Mouse (Mus musculus) forebrain, postnatal 0 days (tissue): Measurements from ENCODE around the gene Dock7. TPM values are rescaled to one million over a fixed set of nuclear protein-coding genes. Genes with fewer than 3 reads are reported as not detected.
"Not testable (repeated sequence)": the region's sequence is repeated elsewhere in the genome, so short reads cannot be mapped to it uniquely, and the experiment has no call there.

ENCODE experiments used
- ATAC-seq: fragments of 200-750 bp; cut with Nextera tagmentation; 2 replicates; pipeline ENCODE4 v1.8.0; 2017; ENCODE audit warnings: mild to moderate bottlenecking, moderate library complexity
- DNase-seq: peaks from one replicate; pipeline ENCODE4 v3.0.0-alpha.2; 2015
- H3K27ac ChIP-seq: fragments of 300-500 bp; sonication (generic); 2 replicates; pipeline ENCODE4 v1.5.1; 2014; ENCODE audit warnings: low read depth, mild to moderate bottlenecking, antibody characterized with exemption, low read length, moderate library complexity, mixed read lengths
- H3K27me3 ChIP-seq: fragments of 300-500 bp; sonication (generic); 2 replicates; pipeline ENCODE4 v1.6.1; 2014; ENCODE audit warnings: mild to moderate bottlenecking, low read length, mixed read lengths; ENCODE audit not compliant: insufficient read depth
- H3K36me3 ChIP-seq: fragments of 300-500 bp; sonication (generic); 2 replicates; pipeline ENCODE4 v1.6.1; 2014; ENCODE audit warnings: mild to moderate bottlenecking, moderate library complexity; ENCODE audit not compliant: insufficient read depth
- H3K4me1 ChIP-seq: fragments of 300-500 bp; sonication (generic); 2 replicates; pipeline ENCODE4 v1.6.1; 2014; ENCODE audit warnings: antibody characterized with exemption; ENCODE audit not compliant: insufficient read depth
- H3K4me2 ChIP-seq: fragments of 300-500 bp; sonication (generic); 2 replicates; pipeline ENCODE4 v1.6.1; 2014; ENCODE audit warnings: low read depth, mild to moderate bottlenecking, moderate library complexity
- H3K4me3 ChIP-seq: fragments of 300-500 bp; sonication (generic); 2 replicates; pipeline ENCODE4 v1.5.1; 2014; ENCODE audit warnings: low read depth, low read length, mixed read lengths
- H3K9ac ChIP-seq: fragments of 300-500 bp; sonication (generic); 2 replicates; pipeline ENCODE4 v1.6.1; 2014; ENCODE audit warnings: mild to moderate bottlenecking
- H3K9me3 ChIP-seq: fragments of 300-500 bp; sonication (generic); 2 replicates; pipeline ENCODE4 v1.6.1; 2016; ENCODE audit warnings: low read length
- CTCF ChIP-seq: sonication (generic); IDR thresholded peaks from 2 replicates; pipeline ENCODE4 v1.5.1; 2016; ENCODE audit warnings: antibody characterized with exemption, control low read depth, low read depth
- WGBS: fragments of 180-500 bp; shearing (Covaris S2); extraction: QIAGEN DNeasy Blood & Tissue Kit; methylation state at CpG from one replicate; pipeline ENCODE4 v1.1.7; 2014; 5-methylcytosine and 5-hydroxymethylcytosine counted together
- polyA plus RNA-seq: library from polyadenylated mRNA; unstranded; fragments of >200 nt; fragmentation: Nextera tagmentation; extraction: Ambion mirVana; gene quantifications from 2 replicates; pipeline ENCODE4 v1.2.1, GENCODE M21; 2015
- total RNA-seq: library from RNA; depleted of rRNA; stranded (reverse); fragments of >200 nt; gene quantifications from 2 replicates; pipeline ENCODE4 v1.2.3, GENCODE M21; 2014

Dock7 gene
- total and polyA plus RNA-seq, 2 experiments from 2014 or later = 34.1 to 108 TPM

DNA sequence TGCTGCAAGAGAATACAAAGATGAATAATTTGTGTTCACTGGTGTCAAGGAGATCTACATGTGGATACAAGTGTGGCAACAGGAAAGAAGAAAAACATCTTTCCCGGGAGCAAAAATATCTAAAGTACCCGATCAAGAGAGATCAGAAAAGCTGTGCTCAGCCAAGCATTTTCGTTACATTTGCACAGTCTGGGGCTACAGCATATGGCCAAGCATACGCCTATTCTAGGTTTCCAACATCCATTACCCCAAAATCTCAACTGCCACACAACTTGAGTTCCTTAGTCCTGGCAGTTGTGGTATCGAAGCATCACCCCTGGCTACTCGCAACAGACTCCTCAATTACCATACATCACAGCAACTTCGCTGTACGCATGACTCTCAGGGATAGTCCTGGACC is 98.5 kb downstream of the Dock7 start:
- Histone ChIP-seq H3K9ac (no peak overlapping the region), H3K27me3 (no peaks in the 10 kb centered on the region), H3K4me3 (no peak overlapping the region), H3K4me1 (no peaks in the 10 kb centered on the region), H3K9me3 (no peaks in the 10 kb centered on the region), H3K27ac (no peak overlapping the region), H3K36me3 (peaks cover 8% of the 10 kb centered on the region), H3K4me2 (no peak overlapping the region)
- TF ChIP-seq CTCF = no peak
- DNase-seq (peak; percentile 8), ATAC-seq (peak; percentile 69)
- 79% methylated on average over 8 of the region's 8 CpGs for WGBS

- no peak for DNase-seq
- 89% methylated on average over 4 of the region's 4 CpGs for WGBS
- Histone ChIP-seq H3K4me3 (no peak overlapping the region), H3K4me1 (no peaks in the 10 kb centered on the region), H3K9me3 (no peaks in the 10 kb centered on the region), H3K36me3 (peaks cover 41% of the 10 kb centered on the region), H3K4me2 (no peak overlapping the region), H3K27me3 (no peaks in the 10 kb centered on the region), H3K9ac (no peak overlapping the region), H3K27ac (no peak overlapping the region)
- no peak for ATAC-seq
- TF ChIP-seq CTCF = no peak
Observed at GRCm38 (mm10) chr4:99011039-99011438, 109.7 kb downstream of the Dock7 start.

DNA sequence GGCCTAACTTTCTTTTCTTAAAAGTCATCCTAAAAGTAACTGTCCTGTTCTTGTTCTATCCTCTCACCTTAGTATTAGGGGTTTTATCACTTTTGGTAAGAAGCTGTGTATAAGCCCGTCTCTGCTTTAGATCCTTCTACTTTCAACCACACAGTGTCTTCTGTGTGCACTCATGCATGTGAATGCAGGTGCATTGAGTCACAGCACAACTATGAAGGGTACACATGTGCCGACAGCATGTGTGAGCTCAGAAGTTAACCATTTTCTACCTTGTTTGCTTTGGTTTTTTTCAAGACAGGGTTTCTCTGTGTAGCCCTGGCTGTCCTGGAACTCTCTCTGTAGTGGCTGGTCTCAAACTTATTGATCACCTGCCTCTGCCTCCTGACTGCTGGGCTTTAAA is 114.4 kb downstream of the Dock7 start:
- ATAC-seq = no peak
- peaks cover 28% of the 10 kb centered on the region for H3K36me3 ChIP-seq

GRCm38 (mm10) chr4:99005574-99005973 is 115.1 kb downstream of the Dock7 start:
- WGBS = 87% methylated on average over 2 of the region's 2 CpGs
- no peak for TF ChIP-seq CTCF
- H3K27me3 ChIP-seq = no peaks in the 10 kb centered on the region

More for the DNA sequence above, 114.4 kb downstream of the Dock7 start:
- WGBS = 88% methylated on average over 2 of the region's 2 CpGs
- no peak for DNase-seq
- TF ChIP-seq CTCF = no peak
- H3K4me3 ChIP-seq = no peak overlapping the region
- H3K9ac ChIP-seq = no peak overlapping the region
- H3K4me1 ChIP-seq = no peaks in the 10 kb centered on the region
- H3K9me3 ChIP-seq = no peaks in the 10 kb centered on the region
- H3K4me2 ChIP-seq = no peak overlapping the region
- no peaks in the 10 kb centered on the region for H3K27me3 ChIP-seq
- H3K27ac ChIP-seq = no peak overlapping the region

DNA sequence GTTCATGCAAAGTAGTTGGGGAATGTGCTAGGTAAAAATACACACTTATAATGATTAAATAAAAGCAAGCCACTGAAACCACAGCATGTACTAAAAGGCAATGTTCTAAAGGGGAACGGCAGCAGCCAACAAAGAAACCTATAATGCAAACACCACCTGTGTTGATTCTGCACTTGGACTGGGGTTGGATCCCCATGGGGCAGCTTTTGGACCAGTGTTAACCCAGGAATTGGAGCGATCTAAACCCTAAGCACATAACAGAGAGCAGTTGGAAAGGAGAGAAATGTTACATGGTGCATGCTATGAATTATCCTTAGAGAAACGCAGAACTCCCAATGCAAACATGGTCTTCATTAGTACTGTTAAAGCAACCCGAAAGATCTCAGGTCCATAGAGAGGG is 127.2 kb downstream of the Dock7 start:
- no peak for ATAC-seq
- H3K36me3 ChIP-seq = peaks cover 21% of the 10 kb centered on the region
- no peaks in the 10 kb centered on the region for H3K4me1 ChIP-seq
- no peak overlapping the region for H3K9ac ChIP-seq
- no peaks in the 10 kb centered on the region for H3K27me3 ChIP-seq
- H3K9me3 ChIP-seq = no peaks in the 10 kb centered on the region
- no peak for DNase-seq
- no peak overlapping the region for H3K4me3 ChIP-seq
- 88% methylated on average over 4 of the region's 4 CpGs for WGBS
- H3K27ac ChIP-seq = no peak overlapping the region
- H3K4me2 ChIP-seq = no peak overlapping the region
- TF ChIP-seq CTCF = no peak

More at GRCm38 (mm10) chr4:99005574-99005973, 115.1 kb downstream of the Dock7 start:
- Histone ChIP-seq H3K36me3 (peaks cover 28% of the 10 kb centered on the region), H3K4me2 (no peak overlapping the region), H3K27ac (no peak overlapping the region), H3K9me3 (no peaks in the 10 kb centered on the region), H3K4me3 (no peak overlapping the region), H3K4me1 (no peaks in the 10 kb centered on the region), H3K9ac (no peak overlapping the region)
- no peak for DNase-seq
- ATAC-seq = no peak

- Histone ChIP-seq H3K9ac (no peak overlapping the region), H3K36me3 (peaks cover 37% of the 10 kb centered on the region), H3K4me3 (no peak overlapping the region), H3K27me3 (no peaks in the 10 kb centered on the region), H3K27ac (no peak overlapping the region), H3K4me1 (no peaks in the 10 kb centered on the region), H3K4me2 (no peak overlapping the region), H3K9me3 (no peaks in the 10 kb centered on the region)
- WGBS = 96% methylated on average over 8 of the region's 8 CpGs
- no peak for TF ChIP-seq CTCF
- ATAC-seq (no peak), DNase-seq (no peak)
Observed at GRCm38 (mm10) chr4:98984701-98985100, 136.0 kb downstream of the Dock7 start.

DNA sequence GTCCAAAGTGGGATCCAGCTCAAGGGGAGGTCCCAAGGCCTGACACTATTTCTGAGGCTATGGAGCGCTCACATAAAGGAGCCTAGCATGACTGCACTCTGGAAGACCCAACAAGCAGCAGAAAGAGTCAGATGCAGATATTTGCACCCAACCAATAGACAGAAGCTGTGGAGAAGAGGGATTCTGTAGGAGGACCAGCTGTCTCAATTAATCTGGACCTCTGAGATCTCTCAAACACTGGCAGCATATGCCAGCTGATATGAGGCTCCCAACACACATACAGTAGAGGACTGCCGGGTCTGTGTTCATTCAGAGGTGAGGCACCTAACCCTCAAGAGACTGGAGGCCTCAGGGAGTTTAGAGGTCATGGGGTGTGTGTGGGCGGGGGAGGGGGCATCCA is 140.7 kb downstream of the Dock7 start:
- H3K27ac ChIP-seq, H3K9me3 ChIP-seq, H3K27me3 ChIP-seq, ATAC-seq, DNase-seq, H3K4me2 ChIP-seq, H3K4me1 ChIP-seq, H3K4me3 ChIP-seq, H3K9ac ChIP-seq: not testable (repeated sequence)
- WGBS = 96% methylated on average over 3 of the region's 3 CpGs
- H3K36me3 ChIP-seq = peaks cover 26% of the 10 kb centered on the region

- no peak overlapping the region for H3K9ac ChIP-seq
- no peak overlapping the region for H3K4me3 ChIP-seq
- TF ChIP-seq CTCF = no peak
- H3K36me3 ChIP-seq = peaks cover 23% of the 10 kb centered on the region
- no peak overlapping the region for H3K4me2 ChIP-seq
- no peak for DNase-seq
- WGBS = 90% methylated on average over 2 of the region's 2 CpGs
- H3K9me3 ChIP-seq = no peaks in the 10 kb centered on the region
- H3K27me3 ChIP-seq = no peaks in the 10 kb centered on the region
- no peak overlapping the region for H3K27ac ChIP-seq
- no peak for ATAC-seq
- H3K4me1 ChIP-seq = no peaks in the 10 kb centered on the region
Observed at GRCm38 (mm10) chr4:98978693-98979092, 142.0 kb downstream of the Dock7 start.

GRCm38 (mm10) chr4:98978288-98978687 is 142.4 kb downstream of the Dock7 start:
- WGBS = 91% methylated on average over 2 of the region's 2 CpGs
- not testable (repeated sequence) for H3K27ac ChIP-seq, DNase-seq, H3K9me3 ChIP-seq, ATAC-seq, H3K4me2 ChIP-seq, H3K4me3 ChIP-seq, H3K4me1 ChIP-seq, H3K9ac ChIP-seq, H3K27me3 ChIP-seq
- H3K36me3 ChIP-seq = peaks cover 23% of the 10 kb centered on the region
